Mouse (Mus musculus): ENCODE data around the gene Gpat3. TPM values are rescaled to one million over a fixed set of nuclear protein-coding genes. Genes with fewer than 3 reads are reported as not detected.

Gene Gpat3
- total RNA-seq, 2 experiments from 2014 or later, result 0.99 to 1.8 TPM

GRCm38 (mm10) chr5:100913274-100913673 lies 67.8 kb downstream of the Gpat3 start:
- no peak for DNase-seq
- intact Hi-C loops (cut with DNase I), result no loop called here

- intact Hi-C loops (cut with DNase I), result loop anchor here (5.0 kb wide), 1 partner anchor 88 kb away; no protein-coding TSS in a partner anchor
- DNase-seq, result peak; percentile 17
Measured at GRCm38 (mm10) chr5:100914989-100915388, 69.5 kb downstream of the Gpat3 start.

- intact Hi-C loops (cut with DNase I), result loop anchor here (5.0 kb wide), 1 partner anchor 88 kb away; no protein-coding TSS in a partner anchor
Measured at GRCm38 (mm10) chr5:100915411-100915810, 69.9 kb downstream of the Gpat3 start.

DNA sequence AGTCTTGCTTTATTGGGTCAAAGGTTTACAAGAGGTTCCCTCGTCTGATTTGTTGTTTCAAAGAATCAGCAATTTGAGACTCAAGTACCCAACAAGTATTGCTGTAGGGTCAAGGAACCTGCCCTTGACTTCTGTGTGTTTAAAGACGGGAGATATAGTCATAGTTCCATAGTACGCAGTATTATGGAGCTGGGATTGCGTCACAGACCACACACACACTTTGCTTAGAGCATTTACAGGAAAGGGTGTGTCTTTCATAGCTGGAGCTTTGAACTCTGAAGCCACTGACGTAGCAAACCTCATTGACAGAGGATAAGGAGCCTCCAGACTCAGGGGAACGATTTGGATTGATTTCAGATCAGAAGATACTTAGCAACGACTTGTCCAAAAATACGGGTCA lies 70.9 kb downstream of the Gpat3 start:
- intact Hi-C loops (cut with DNase I), result loop anchor here (2.0 to 5.0 kb wide), 2 partner anchors 89 to 752 kb away; no protein-coding TSS in a partner anchor
- no peak for DNase-seq

More at GRCm38 (mm10) chr5:100915411-100915810, 69.9 kb downstream of the Gpat3 start:
- no peak for DNase-seq

GRCm38 (mm10) chr5:100917252-100917774 lies 71.8 kb downstream of the Gpat3 start:
- intact Hi-C loops (cut with DNase I), result loop anchor here (2.0 to 5.0 kb wide), 2 partner anchors 90 to 751 kb away; no protein-coding TSS in a partner anchor
- DNase-seq, result peak; percentile 71

DNA sequence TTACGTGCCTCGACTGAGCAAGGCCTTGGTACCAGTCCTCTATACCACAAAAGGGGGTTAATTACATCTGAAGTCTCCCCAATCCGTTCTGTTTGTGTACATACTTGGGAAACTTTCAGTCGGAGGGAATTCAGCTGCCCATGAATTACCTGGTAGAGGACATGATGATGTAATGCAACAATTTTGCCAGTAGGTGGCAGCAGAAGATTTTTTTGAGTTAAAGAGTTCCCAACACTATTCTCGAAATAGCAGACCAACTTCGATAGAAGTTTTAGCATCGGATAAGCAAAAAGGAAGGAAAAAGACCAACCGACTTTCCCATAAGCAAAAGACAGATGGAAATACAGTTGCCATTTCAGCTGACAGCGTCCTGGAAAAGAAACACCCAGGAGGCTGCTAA lies 73.6 kb downstream of the Gpat3 start:
- intact Hi-C loops (cut with DNase I), result loop anchor here (5.0 kb wide), 1 partner anchor 92 kb away; no protein-coding TSS in a partner anchor
- peak; percentile 26 for DNase-seq

- intact Hi-C loops (cut with DNase I), result no loop called here
- no peak for DNase-seq
Measured at GRCm38 (mm10) chr5:100929698-100930097, 84.2 kb downstream of the Gpat3 start.

DNA sequence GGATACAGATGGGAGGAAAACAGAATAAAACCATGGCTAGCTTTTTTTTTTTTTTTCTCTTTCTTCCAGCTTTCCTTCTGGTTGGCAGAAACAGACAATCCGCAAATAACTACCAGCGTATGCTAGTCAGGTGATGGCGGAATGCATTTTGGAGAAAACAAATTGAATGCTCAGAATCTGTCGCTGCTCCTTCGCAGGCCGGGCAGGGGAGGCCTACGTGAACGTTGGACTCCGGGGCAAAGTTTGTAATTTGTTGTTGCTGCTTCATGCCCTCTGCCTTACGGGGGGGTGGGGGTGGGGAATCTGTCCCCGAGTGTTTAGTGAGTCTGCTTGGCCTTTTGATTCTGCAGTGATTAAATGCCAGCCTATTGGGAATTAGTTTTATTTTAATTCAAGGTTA lies 98.2 kb downstream of the Gpat3 start:
- DNase-seq, result no peak
- intact Hi-C loops (cut with DNase I), result no loop called here

- no peak for DNase-seq
- intact Hi-C loops (cut with DNase I), result no loop called here
Measured at GRCm38 (mm10) chr5:100945336-100945735, 99.8 kb downstream of the Gpat3 start.

Other genes with a start within 250 kb of the Gpat3 start
- gene Coq2, start 170.6 kb upstream of the Gpat3 start, total RNA-seq (2021), result 10 to 100 TPM; 47.0 to 47.7 TPM
- gene Hpse, start 126.0 kb upstream of the Gpat3 start, total RNA-seq (2021), result under 1 TPM; 0.38 to 0.50 TPM
- 10 to 100 TPM; 22.9 to 24.3 TPM for gene Helq, start 47.1 kb upstream of the Gpat3 start, total RNA-seq (2021)
- gene Mrps18c, start 47.1 kb upstream of the Gpat3 start, total RNA-seq (2021), result 10 to 100 TPM; 65.3 to 70.3 TPM
- gene Abraxas1, start 24.7 kb upstream of the Gpat3 start, total RNA-seq (2021), result 1 to 10 TPM; 6.2 to 8.4 TPM

Data from left cerebral cortex, postnatal 4 days (tissue).